Mouse (Mus musculus) frontal cortex, postnatal 25 days (tissue): ENCODE results near the gene Bcl7c.
A peak's percentile ranks its signal among the peaks of the same experiment; 100 is the strongest.
"Not testable (repeated sequence)": the region's sequence is repeated elsewhere in the genome, so short reads cannot be mapped to it uniquely, and the experiment has no call there.

Experiments used
- DNase-seq, 2 experiments: peaks; one replicate each; pipeline ENCODE4 v3.0.0; 2022; ENCODE audit warnings: low spot score in 2 of 2

Gene Bcl7c

DNA sequence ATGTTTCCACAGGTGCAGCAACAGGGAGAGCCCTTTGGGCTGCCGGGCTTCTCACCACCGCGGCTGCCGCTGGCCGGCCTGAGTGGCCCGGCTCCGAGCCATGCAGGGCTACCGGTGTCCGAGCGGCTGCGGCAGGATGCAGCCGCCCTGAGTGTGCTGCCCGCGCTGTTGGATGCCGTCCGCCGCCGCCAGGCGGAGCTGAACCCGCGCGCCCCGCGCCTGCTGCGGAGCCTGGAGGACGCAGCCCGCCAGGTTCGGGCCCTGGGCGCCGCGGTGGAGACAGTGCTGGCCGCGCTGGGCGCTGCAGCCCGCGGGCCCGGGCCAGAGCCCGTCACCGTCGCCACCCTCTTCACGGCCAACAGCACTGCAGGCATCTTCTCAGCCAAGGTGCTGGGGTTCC, 8.3 kb upstream of the Bcl7c start:
- peak in 1 of 2 experiments; percentile 25 for DNase-seq

DNA sequence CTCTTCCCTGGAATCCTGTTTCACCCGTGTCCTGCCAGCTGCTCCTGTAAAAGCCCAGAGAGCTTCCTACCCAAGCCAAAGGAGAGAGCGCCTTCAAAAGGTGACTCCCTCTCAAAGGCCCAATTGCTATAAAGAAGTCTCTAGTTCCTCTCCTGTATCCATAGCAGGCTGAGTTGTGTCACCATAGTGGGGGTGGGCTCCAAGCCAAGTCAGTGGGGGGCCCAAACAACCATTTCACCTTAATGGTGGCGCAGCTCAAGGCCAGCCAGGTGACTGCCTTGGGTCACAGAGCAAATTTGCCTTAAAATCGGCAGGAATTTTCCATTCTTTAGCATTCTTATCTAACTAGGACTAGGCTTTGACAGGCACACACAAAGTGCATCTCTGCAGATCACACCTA, 6.1 kb upstream of the Bcl7c start:
- no peak for DNase-seq

DNA sequence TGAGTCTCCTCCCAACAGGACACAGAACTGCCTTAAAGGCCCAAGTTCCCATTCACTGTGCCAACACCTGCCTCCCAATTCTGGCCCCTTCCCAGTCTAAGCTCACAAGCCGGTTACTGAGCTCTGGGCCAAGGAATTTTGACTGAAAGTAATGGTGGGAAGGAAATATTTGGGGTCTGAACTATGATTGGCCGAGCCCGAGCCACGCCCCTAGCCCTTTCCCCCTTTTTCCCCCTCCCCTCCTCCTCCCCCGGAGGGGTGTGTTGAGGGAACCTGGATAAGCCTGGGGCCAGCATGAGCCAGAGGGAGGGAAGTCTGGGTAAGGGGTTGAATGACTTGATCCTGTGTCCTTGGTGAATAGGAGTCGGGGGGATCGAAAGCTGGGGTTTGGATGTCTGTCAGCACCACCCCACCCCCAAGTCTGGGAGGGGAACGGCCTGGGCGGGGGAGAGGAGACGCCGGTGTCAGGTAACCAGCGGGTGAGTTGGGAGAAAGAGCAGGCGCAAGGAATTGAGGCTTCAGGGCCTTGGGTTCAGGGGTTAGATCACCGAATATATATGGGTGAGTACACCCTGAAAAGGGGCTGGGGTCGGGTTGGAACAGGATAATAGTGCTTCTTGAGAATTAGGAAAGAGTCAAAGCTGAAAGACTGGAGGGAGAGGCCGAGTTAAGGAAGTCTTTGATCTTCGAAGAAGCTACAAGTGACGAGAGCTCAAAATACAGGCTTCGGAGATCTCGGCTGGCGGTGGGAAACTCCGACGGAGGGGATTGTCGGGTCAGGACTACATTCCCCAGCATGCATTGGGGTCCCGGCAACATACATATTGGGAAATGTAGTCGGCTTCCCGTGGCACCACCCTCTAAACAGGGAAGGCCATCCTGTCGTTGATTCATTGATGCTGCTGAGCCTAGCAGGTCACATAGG, 4.0 kb upstream of the Bcl7c start, which contains the start of gene Ctf1:
TSS of gene Ctf1 (plus strand) at position 276 of the 925 bp plus-strand sequence.
- peak; percentile 46 to 58 for DNase-seq

DNA sequence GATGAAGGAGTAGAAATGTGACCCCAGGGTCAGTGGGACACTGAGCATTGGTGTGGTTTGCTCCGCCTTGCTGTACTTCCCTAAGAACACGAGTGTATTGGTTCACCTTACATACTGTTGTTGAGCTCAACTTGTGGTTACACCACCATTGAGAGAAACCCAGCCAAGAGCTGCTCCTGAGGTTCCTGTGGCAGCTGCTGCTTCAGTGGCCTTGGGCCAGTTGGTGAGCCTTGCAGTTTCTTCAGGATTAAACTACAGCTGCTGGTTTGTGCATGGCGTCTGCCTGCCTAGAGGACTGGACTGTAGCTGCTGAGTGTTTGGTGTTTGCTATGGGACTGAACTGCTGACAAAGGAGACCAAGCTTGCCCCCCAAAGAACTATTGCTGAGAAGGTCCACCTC, 2.7 kb upstream of the Bcl7c start:
- no peak for DNase-seq

DNA sequence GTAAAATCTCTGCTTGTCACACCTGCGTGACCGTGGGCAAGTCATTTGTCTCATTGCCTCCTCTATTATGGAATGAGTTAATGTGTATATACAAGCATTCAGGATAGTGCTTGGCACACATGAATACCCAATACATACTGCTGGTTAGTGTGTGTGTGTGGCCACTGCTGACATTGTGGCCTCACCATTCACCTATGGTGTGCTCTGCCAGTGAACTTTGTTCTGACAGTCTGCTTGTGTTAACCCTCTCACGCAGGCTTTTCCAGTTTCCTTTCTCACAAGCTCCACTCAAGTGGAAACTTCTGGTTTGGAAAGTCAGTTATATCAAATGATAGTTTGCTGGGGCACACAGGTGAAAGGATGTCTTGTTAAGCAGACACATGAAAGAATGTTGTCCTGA, 2.3 kb upstream of the Bcl7c start:
- no peak for DNase-seq

DNA sequence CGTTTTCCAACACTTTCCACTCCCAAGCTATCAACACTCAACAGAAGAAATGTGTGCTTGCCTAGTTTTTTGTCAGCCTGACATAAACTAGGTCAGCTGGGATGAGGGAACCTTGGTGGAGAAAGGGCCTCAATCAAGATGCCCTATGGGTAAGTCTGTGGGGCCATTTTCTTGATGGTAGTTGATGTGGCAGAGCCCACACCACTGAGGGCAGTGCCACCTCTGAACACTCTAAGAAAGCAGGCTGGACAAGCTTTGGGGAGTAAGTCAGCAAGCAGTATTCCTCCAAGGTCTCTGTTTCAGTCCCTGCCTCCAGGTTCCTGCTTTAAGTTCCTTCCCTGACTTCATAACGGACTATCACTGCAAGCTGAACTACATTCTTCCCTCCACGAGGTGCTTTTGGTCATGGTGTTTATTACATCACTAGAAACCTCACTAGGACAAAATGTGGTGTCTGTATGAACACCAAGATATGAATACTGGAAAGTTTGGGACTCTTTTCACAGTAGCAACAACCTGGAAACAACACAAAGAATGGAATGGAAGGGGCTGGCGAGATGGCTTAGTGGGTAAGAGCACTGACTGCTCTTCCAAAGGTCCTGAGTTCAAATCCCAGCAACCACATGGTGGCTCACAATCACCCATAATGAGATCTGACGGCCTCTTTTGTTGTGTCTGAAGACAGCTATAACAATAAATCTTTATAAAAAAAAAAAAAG, 687 bp upstream of the Bcl7c start:
- no peak for DNase-seq

DNA sequence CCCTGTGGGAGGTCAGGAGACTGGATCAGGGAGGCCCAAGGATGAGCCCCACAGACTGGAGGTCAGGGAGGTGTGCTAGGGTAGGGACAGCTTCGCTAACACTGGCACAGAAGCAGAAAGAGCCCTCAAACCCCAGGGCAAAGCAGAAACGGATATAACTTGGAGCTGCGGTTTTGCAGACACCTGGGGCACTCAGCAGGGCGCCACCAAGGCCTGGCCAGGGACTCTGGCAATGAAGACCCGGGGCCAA, 851 bp downstream of the Bcl7c start:
- DNase-seq = no peak

DNA sequence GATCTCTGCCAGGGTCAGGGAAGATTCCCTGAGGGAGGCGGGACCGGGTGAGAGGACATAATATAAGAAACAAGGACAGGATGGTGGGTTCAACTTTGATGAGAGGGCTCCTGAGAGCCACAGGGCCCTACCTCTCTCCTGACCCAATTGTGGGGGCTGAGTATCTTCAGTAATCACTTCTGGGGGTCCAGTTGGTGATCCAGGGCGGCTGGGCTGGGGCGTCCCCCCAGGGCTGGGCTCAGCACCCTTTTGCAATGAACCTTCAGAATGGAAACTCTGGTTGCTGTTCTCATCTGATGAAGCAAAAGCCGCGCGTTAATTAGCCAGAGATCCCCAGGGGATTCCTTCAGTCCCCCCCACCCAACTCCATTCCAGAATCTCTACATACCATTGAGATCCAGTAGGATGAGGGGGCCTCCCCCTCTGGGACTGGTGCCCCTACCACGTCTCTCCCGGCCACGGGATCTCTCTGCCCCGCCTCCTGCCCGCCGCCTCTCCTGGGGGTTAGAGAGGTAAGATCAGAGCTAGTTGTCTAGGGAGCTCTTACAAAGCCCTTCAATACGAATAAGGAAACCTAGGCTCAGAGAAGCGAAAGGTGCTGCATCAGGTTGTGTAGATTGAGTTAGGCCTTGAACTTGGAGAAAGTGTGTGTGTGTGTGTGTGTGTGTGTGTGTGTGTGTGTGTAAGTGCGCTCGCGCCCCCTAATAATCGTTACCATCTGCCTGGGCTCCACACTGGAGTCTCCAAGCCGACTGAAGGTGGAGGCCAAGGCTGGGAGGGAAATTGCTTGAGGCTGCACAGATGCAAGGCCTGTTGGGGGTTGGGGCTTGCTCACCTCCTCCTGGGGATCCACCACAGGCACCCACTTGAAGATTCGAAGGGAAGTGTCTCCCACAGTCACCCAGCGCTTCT, 1.4 kb downstream of the Bcl7c start:
- no peak for DNase-seq

DNA sequence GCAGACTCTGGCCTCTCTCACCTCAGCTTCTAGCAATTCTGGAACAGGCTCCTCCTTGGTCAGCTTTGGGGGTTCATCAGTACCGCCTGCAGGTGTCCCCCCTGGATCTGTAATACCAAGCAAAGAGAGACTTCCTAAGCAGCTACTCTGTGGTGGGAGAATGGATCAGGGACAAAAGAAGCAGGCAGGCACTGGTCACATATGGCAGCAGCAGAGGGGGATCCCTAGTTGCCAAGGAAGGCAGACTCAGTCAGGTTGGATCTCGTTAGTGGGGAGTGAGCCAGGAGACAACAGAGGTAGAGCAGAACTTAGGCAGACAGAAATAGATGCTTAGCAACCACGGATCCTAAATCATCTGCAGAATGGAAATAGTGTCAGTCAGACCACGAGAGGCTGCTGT, 3.0 kb downstream of the Bcl7c start:
- DNase-seq = no peak

DNA sequence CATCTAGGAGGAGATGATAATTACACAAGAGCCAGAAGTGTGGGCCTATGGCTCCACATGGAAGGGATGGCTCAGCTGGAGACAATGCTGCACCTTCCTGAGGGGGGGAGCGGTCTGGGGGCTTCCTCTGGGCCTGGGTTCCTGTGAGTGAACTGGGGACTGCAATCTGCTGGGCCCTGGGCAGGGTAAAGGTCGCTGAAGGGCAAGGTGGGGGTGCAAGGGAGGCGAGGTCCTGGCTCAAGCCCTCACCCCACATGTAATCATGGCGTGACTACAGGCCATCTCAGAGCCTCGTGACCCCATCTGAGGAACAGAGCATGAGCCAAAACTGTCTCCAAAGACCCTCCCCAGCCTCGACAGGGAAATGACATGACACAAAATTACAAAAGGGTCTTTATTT, 4.1 kb downstream of the Bcl7c start:
- DNase-seq = no peak

DNA sequence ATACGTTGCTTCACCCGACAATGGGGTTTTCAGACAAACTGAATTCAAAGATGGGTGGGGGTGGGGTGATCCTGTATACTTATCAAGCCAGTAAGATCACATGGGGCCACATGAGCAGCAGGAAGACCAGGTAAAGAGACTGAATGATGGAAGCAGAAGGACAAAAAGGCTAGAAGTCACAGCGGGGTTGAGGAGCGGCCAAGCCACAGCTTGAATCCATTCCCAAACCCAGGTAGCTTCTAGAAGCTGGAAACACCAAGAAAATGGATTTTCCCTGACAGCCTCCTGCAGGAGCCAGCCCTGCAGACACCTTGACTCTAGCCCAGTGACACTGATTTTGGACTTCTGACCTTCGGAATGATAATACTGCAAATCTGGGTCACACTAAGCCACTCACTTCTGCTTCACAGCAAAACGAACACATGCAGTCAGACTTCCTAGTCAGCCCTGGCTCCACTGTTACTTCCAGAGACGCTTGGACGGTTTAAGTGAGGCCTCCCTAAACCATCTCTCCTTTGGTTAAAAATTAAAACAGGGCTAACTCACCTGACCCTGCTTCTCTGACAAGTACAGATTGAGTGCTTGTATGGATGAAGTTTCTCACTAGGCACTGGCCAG, 5.1 kb downstream of the Bcl7c start:
- DNase-seq = no peak

DNA sequence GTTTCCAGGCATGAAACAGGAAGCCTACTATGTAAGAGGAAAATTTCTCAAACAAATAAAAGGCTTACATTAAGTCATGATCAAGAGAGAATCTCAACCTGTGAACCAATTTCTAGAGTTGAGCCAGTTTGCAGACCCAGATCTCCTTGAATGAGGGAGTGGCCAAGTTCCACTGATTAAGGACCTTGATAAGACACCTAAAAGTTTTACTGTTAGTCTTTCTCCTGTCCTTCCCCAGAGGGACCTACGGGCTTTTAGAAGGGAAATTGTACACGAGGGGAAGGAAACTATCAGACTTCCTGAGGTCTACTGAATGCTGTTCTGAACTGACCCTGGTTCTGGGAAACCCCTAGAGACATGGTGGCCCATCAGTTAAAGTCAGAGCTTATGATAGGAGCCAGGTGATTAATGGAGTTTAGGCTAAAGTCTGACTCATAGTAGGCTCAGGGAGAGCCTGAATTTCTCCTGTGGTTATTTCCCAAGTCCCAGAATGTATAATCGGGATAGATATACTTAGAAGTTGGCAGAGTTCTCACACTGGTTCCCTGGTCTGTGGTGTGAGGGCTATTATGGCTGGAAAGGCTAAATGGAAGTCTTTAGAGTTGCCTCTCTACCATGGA, 7.9 kb downstream of the Bcl7c start:
- no peak for DNase-seq

DNA sequence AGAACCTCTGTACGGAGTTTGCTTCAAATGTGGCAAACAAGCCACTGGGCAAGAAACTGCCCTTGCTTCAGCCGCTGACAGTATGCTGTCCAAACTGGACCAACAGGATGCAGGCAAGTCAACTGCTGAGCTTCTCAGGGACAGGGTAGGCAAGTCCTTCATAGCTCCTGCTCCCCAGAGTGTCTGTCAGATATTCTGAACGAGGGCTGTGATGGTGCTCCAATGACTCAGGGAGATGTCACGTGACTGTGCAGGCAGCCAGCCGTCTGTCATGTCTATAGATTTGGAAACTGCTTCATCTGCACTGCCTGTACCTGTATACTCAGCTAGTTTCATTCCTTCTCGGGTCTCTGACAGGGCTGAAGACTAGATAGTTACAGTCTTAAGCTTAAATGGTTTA, 9.7 kb downstream of the Bcl7c start:
- no peak for DNase-seq

DNA sequence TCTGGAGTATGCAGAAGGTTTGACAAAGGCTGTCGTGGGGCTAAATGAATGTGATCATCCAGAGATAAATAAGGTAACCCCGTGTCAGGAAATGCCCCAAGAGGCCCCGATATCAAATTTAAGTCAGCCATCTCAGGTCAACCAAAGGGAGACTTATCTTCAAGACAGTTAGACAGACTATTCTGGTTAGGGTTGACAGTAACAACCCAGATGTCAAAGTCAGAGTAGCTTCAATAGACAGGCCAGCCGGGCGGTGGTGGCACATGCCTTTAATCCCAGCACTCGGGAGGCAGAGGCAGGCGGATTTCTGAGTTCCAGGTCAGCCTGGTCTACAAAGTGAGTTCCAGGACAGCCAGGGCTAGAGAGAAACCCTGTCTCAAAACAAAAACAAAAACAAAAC, 15.0 kb downstream of the Bcl7c start:
- DNase-seq = not testable (repeated sequence)

DNA sequence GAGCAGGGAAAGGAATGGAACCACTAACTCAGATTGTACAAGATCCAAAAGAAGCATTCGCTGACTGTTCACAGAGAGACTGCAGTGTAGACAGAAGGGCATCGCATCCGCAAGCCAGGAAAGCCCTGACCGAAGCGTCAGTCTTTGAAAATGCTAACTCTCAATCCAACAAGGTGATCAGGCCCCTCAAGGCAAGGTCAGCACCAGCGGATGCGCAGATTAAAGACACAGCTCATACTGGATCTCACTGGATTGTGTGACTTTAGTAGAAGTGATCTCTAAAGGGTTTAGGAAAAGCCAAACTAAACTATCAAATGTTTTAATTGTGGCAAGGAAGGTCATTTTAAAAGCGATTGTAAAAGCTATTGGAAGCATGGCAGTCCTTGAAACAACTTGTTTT, 15.4 kb downstream of the Bcl7c start:
- DNase-seq = no peak

DNA sequence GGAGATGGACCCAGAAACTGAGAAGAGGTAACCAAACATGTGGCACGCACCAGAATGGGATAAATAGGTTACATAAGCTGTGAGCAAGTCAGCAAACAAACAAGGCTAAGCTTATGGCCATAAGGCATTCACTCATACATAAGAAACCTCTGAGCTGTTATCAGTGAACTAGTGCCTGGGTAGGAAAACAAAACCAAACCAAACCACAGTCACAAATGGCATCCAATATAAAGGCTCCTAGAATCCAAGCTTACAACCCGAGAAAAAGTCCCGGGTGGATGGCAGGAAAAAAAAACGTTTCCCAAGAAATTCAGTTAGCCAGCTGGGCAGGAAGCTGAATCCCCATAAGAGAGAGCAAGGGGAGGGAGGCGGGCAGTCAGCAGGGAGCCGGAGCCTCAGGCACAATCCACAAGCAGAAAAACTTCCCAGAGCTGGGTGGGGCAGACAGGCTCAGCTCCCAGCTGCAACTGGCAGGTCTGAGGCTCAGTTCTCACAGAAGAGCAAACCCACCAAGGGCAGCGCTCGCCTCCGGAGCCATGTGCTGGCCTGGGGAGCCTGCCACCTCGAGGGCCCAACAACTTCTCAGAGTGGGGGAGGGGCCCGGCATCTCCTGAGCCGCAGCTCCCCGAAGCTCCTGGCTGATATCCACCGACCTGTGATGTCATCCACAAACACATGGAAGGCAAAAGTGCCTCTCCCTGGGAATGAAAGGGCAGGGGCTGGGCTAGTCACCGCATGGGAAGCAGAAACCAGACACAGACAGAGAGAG, 17.3 kb downstream of the Bcl7c start:
- DNase-seq = no peak

DNA sequence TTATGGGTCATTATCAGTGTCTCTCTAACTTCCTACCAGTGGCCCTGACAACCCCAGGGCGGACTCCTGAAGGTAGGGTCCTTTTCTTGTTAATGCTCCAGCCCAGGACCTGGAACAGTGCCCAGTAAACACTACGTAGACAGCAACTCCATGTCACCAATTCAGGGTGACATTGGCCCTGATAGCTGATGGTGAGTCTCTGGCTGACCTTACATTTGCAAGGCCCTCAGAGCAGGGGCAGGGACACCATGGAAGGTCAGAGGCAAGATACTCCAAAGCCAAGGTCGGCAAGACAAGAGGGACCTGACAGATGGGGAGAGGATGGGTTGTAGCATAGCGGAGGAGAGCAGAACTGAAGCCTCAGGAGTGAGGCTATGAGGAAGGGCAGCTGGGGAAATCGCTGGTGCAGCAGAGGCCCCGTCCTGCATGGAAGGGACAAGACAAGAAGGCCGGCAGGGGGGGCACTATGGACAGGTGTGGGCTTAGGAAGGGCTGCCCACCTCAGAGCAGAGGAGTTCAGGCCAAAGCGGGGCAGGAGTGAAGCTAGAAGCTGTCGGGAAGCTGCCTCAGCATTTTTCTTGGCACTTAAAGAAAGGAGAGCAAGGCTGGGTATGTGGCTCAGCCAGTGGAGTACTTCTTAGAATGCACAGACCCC, 19.0 kb downstream of the Bcl7c start:
- DNase-seq = no peak

DNA sequence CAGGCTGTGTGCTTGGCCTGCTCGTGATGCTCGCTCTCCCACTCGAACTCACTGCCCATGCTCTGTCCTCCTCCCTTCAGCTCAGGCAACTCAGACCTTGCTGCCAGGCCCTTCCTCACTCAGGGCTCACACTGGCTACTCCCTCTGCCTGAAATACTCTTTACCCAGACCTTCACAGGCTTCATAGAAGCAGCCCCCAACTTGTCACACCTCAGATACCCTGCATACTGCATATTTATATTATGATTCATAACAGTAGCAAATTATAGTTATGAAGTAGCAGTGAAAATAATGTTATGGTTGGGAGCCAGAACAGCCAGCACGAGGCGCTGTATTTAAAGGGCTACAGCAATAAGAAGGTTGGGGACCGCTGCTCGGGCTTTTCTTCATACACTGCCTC, 19.8 kb downstream of the Bcl7c start:
- DNase-seq = no peak

DNA sequence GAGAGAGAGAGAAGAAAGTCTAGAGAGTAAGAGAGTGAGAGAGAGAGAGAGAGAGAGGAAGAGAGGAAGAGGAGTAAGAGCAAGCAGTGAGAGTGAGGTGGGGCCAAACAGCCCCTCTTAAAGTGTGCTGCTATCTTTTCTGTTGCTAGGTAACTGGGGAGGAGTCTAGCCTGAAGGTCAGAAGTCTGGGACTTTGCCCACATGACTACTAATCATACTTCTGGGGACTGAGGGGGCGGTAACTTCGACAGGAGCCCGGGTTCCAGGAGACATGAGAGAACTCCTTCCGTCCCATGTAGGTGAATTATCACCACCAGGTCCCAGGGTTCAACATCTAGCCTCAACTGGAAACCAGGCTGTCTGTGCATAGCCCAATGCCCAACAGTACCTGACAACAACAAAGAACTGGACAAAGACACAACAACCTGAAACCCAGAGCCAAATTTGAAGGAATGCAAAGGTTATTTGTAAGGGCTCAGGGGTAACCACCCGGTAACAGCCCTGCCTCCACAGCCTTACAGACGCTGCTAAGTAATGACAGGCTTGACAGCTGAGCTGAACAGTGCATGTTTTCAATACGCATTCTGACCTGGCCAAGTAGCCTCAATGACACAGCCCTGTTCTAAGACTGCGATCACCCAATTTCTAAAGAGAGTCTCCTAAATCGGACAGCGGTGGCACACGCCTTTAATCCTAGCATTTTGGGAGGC, 21.8 kb downstream of the Bcl7c start:
- no peak for DNase-seq
